Mouse (Mus musculus): Measurements from ENCODE around the gene L3hypdh. TPM values are rescaled to one million over a fixed set of nuclear protein-coding genes. Genes with fewer than 3 reads are reported as not detected.
A peak's percentile ranks its signal among the peaks of the same experiment; 100 is the strongest.

Gene L3hypdh
- total RNA-seq (2021) = 10 to 100 TPM; 11.0 to 26.1 TPM
- long read RNA-seq, experiment 1, transcript L3hypdh-201 (5 exons, 1,831 nt) = major isoform, 38 of 41 reads
- long read RNA-seq, experiment 1, partial matches to known transcripts = 1 of 41 reads
- long read RNA-seq, experiment 1, other reads (novel, unspliced or antisense) = 2 of 41 reads
- long read RNA-seq, experiment 2, transcript L3hypdh-201 (5 exons, 1,831 nt) = major isoform, 8 of 10 reads
- long read RNA-seq, experiment 2, partial matches to known transcripts = 1 of 10 reads
- long read RNA-seq, experiment 2, other reads (novel, unspliced or antisense) = 1 of 10 reads

DNA sequence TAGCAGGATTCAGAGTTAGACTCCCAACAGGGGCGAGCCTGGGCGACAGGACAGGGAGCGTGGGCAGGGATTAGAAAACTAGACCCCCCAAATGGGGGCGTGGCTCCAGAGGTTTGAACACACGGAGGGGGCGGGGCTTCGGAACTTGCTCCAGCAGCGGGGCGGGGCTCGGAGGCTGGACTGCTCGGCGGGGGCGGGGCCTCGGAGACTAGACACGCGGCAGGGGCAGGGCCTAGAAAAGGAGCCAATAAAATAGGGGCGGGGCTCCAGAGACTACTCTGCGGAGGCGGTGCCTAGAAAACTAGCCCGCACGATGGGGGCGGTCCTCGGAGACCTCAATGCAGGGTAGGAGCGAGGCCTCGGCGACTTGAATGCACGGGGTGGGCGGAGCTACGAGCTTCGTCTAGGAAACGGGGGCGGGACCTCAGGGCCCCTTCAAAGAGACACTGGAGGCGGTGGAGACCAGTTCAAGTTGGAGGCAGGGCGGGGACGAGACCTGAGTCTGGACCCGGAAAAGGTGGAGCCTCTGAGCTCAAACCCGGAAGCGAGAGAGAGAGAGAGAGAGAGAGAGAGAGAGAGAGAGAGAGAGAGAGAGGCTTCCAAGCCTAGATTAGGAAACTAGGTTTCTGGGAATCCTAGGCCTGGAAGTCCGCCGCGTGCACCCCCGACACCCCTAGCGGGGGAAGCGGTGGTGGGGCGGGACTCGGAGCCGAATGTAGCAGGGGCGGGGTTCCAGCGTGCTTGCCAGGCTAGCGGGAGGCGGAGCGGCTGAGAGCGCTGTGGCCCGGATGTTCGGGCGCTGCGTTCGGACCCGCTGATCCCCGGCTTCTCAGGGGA, at the start of gene L3hypdh, which contains the start of gene Jkamp:
Gene L3hypdh (minus strand): TSS at position 111 of the 837 bp plus-strand sequence.
Gene Jkamp (plus strand): TSS at position 261 of the 837 bp plus-strand sequence.
- DNase-seq = peak; percentile 100

DNA sequence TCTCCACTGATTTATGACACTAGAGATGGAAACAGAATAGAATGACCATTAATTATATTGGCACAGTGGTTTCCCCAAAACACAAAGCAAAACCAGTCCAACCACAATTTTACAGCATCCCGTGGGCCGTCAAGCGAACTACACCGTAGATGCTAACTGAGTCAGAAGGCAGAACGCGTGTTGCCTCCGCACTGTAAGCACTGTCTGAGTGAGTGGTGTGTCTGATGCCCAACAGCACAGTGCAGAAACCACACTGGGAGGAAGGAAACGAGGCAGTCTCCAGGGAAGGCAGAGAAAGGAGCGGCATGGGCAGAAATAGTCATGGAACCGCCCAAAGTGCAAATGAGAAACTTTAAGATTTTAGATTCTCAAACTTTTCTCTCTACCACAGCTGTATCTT, 44.0 kb upstream of the L3hypdh start:
- DNase-seq = no peak

DNA sequence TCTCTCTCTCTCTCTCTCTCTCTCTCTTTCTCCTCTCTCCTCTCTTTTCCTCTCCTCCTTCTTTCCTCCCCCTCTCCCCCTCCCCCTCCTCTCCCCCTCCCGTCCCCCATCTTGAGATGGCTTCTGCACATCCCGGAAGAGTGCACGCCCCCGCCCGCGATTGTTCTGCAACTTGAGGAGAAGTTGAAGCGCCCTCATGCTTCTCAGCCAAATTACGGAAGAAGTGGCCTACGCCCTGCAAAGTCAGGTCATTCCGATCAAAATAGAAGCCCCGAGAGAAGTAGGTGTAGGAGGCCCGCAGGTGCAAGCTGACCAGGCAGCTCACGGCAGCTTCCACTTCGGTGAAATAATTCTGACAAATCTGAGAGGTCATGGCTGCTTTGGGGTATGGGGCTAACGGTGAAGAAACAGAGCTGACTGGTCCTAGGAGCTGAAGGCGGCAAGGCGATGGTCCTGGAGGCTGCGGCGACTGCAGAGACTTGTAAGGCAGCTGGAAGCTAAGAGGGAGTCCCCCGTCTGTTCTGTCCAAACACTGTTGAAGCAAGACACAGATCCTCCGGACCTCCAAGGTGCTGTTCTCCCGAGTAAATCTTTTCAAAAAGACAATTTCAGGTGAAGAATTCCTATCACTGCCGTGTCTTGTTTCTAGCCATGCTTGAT, 30.6 kb upstream of the L3hypdh start:
- DNase-seq = no peak

DNA sequence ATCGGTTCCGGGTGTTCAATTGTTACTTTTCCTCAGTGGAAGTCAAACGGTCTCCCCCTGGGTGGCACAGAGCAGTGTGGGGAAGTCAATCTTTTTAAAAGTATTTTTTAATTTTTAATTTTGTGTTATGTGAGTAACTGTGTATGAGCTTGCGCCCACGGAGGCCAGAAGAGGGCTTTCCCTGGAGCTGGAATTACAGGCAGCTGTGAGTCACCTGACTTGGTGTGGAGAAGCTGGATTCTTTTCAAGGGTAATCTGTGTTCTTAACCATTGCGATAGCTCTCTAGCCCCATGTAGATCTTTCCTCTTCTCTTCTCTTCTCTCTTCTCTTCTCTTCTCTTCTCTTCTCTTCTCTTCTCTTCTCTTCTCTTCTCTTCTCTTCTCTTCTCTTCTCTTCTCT, 29.9 kb upstream of the L3hypdh start:
- DNase-seq = peak; percentile 26 to 43

DNA sequence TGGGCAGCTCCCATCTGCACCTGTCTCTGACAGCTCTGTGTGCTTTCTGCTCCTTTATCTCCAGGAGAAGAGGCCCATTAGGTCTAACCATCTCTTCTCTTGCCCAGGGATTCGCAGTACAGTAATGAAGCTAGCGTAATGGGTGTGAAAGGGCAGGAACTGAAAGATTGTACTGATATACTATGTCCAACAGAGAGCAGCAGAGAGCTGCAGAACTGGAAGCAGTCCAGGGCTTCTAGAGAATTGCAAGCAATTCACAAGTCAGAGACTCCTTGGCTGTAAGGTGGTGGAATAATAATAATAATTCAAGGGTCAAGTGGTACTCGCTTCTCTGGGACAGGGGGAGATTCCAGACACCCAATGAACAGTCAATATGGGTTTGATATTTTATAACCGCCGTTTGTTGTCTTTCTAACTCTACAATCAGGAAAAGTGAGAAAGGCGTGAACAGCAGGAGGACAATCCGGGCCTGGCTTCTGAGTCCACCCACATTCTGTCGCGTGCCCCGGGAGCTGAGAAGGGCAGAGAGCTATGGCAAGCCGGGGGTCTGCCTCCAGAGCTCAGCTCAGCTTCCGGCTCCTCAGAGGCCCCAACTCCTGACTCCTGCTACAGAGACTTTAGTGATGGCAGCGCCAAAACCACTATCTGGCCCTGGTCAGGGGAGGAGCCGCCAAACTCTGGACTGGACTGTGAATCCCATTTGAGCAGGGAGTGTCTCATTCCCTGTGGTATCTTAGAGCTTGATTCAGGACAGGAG, 19.5 kb upstream of the L3hypdh start:
- peak; percentile 55 to 78 for DNase-seq

DNA sequence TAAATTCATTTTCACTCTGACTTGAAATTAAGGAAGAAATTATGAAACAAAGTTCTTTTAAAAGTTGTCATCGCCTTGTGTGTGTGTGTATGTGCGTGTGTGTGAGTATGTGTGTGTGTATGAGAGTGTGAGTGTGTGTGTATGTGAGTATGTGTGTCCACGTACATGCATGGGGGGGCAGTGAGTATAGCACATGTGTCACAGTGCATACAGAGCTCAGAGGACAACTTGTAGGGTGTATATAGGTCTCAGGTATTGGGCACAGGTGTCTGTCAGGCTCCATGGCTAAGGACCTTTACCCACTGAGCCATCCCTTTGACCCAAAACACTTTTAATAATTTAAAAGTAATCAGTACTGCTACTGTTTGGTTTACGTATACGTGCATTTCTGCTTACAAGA, 18.8 kb upstream of the L3hypdh start:
- DNase-seq = no peak

DNA sequence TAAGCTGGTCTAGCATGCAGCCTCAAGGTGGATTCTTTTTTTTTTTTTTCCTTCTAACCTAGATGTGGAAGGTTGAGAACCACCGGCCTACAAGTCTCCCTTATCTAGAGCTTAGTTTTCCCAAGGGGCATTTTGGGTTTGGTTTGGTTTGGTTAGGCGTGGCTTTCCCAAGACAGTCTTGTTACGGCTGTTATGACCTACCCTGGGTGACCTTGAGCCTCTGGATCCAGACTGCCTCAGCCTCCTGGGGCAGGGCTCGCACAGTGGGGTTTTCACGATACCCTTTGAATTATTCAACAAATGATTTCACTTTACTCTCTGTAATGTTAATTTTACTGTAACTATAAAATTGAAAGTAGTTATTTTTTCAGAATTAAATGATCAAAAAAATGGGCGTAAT, 17.5 kb upstream of the L3hypdh start:
- no peak for DNase-seq

DNA sequence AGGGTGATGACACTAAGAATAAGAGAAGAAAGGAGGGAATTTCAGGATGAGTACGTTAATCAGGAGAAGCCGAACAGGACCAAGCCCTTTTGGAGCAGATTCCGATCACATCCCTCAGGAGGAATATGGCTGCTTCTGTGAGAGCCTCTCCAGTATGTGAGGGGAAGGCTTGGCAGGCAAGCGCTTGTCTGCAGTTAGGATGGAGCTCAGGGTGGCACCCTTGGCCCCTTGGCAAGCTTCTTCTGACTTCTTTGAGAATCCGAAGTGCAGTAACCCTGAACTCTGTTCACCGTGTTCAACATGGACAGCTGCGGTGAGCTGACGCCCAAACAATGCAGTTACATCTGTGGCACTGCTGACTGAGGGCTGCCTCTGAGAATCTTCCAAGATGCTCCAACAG, 11.7 kb upstream of the L3hypdh start:
- DNase-seq = no peak

DNA sequence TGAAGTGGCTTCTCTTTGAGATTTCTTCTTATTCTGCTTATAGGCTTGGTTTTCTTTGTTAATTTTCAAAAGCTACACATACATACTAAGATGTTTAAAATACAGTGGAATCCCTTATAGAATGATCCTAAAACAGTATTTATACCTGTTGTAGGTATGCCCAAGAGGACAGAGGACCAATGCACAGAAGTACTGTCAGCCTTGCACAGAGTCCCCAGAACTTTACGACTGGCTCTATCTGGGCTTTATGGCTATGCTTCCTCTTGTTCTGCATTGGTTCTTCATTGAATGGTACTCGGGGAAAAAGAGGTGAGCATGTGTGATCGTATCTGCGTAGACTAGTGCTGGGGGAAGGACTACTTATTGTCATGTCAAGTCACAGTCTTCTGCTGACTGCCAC, 4.6 kb upstream of the L3hypdh start:
- no peak for DNase-seq

DNA sequence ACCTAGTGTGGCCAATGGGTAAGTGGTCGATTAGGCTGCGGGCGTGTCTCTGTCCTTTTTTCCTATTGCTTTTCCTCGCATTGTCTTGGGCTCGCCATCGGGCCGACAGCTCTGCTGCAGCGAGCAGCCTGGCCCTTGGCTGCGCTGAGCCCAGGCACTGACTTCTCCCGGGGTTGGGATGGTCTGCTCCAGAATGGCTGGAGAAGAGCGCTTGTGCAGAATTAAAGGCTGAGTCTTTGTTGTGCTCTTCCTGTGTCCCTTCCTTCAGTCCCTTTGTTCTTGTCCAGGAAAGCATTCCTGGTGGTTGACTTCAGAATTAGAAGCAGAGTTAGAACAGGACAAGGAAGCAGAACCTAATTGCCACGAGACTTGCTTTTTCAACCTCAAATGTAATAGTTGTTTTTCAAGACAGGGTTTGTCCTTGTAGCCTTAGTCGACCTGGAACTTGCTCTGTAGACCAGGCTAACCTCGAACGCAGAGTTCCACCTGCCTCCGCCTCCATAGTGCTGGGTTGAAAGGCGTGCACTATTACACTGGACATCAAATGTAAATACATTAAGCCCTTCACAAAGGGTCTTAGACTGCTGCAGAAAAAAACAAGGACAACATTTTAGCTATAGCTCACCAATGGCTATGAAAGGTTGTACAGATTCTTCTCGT, 1.1 kb upstream of the L3hypdh start:
- DNase-seq = no peak

DNA sequence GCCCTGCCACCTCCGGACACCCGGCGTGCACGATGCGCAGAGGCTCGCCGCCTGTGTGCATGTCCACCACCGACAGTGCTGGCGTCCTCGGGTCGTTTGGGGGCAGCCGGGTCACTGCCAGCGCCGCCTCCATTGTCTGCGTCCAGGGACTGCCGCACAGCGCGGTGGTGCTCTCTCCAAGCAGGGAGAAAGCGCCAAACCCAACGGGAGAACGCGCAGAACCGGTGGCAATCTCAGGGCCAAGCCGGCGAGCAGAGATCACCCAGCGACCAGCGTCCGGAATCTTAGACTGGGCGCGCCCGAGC, 263 bp downstream of the L3hypdh start:
- DNase-seq = no peak

DNA sequence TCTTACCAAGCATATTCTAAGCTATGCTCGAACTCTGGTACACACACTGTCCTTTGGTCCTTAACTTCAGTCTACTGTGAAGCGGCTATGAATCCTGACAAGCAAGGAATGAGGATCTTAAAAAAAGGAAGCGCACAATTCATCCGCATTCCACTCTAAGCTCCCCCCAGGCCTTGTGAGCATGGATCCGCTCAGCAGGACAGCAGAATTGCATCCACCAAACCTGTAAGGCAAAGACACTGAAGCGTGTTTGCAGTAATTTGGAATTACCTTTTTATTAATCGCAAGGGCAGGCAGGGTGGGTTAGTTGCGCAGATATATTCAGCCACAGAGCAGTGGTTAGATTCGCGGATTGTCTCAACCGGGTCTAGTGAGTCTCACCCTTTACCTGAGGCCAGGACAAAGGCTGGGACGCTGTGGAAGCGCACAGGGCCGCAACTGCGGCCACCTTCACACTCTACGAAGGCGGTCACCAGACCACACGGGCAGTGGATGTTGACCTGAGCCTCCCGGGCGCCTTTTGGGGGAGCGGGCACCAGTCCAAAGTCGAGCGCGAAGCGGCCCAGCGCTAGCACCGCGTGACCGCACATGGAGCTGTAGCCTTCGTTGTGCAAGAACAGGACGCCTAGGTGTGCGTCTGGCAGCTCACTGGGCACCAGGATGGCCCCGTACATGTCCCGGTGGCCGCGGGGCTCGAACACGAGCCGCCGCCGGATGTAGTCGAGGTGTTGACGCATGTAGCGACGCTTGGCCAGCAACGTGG, 797 bp downstream of the L3hypdh start:
- DNase-seq = peak; percentile 64 to 80

DNA sequence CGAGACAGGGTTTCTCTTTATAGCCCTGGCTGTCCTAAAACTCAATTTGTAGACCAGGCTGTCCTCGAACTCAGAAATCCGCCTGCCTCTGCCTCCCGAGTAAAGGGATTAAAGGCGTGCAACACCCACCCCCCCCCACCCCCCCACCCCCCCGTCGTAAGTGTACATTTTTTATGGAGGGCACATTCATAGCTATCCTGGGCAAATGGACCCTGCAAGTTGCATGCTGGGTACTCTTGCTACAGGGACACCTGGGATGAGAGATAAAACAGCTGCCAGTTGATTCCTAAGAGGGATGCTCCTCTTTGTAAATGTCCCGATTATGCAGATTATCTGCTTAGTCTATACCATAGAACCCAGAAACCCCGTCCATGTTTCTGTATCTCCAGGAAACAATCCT, 2.0 kb downstream of the L3hypdh start:
- no peak for DNase-seq

DNA sequence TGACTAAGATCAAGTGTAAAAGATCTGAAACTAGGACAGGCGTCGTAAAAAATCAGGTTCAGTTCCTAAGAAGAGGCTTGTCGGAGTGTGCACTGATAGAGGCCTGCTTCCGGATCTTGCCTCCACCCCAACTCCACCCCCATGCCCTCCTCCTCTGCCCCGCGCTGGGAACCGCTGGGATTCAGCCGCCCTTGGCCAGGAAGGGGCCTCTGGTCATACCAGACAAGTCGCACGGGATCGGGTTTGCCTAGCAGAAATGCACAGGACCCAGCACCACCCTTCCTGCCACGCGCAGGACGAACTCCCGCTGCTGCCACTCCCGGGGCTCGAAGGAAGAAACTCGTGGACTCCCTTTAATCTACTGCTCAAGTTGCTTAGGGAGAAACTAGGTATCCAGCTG, 2.9 kb downstream of the L3hypdh start:
- DNase-seq = peak; percentile 61 to 66

DNA sequence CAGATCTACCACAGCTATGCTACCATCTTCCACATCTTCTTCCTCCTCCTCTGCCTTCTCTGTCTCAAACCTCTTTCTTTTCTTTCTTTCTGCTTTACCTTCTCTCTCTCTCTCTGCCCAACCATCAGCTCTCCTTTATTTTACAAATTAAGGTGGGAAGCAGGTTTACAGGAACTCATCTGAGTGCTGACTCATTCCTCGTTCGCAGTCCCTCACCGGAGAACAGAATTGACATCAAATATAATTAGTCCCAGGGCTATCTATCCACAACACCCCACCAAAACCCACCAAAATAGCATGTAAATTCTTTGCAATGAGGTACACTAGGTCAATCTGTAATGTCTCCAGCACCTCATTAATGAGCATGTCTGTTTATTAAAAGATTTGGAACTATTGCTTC, 3.3 kb downstream of the L3hypdh start:
- DNase-seq = no peak

DNA sequence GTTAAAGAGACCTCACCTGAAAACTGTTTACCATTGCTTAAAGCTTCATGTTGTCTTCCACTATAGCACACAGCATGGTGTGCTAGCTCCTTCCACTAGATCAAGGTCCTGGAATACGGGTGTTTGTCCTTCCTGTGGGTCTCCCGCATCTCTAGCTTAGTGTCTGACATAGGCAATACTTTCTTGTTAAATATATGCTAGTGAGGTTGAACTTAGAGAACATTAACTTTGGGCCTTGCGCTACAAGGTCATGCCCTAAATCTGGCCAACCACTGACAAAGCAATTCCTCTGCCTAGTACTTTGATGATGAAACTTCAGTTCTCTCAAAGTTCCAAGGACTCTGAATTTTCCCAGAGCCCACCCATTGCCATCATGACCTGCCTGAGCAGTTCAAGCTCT, 7.0 kb downstream of the L3hypdh start:
- peak in 1 of 2 experiments; percentile 29 for DNase-seq

DNA sequence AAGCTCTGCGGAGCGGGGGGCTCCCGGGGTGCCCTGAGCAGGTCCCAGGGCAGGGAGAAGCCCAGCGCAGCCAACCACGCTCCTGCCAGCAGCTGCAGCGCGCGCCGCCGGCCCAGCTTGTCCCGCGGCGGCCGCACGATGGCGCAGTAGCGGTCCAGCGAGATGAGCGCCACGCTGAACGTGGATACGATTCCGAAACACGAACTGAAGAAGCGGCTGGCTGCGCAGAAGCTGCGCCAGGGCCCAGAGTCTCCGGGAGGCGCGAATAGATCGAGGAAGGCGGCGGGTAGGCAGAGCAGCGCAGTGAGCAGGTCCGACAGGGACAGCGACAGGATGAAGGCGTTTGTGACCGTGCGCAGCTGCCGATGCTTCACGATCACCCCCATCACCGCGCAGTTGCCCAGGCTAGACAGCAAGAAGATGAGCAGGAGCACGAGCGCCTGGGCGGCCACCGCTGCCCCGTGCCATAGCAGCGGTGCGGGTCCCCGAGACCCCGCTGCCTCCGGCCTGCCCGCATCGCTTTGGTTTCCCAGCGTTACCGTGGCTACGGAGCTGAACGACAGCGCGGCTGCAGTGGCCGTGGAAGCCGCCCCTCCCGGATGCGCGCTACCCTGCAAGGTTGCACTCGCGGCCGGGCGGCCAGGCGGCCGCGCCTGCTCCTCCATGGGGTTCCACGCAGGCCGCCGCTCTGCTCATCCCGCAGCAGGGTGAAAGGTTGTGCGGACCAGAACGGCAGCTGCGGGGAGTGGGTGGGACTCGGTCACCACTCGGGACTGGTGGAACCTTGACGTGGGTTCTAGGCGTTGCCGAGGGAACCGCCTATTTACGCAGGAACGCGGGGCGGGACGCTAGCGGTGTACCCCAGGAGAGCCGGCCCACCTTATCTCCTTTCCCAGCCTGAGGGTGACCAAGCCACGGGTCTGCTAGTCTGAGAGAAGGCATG, 14.6 kb downstream of the L3hypdh start, which contains the start of gene Gpr135:
Gene Gpr135 (minus strand): TSS at position 799 of the 943 bp plus-strand sequence.
- peak; percentile 90 to 92 for DNase-seq

DNA sequence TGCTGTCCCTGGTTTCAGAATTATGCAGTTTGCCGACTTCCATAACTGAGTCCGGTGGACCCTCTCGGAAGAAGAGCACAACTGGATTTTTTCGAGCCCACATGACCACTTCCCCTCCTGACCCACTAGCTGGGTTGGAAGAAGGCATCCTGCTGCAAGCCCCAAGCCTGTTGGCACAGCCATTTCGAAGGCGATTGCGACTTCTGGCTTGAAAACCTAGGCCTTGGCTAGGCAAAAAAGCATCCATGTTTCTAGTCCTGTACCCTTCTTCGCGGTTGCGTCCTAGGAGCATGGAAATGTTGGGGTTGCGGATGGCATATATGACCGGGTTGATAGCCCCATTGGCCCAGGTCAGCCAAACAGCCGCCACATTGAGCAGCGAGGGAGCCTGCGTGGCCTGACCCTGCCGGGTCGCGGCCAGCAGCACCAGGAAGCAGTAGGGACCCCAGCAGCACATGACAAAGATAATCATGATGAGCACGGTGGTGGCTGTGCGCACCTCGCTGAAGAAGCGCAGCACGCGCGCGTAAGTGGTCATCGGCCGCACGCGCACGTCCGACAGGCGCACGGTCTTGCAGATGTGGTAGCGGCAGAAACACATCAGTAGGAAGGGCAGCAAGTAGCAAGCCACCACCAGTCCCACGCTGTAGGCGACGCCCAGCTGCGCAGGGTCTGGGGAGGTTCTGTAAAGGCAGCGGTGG, 15.5 kb downstream of the L3hypdh start:
- DNase-seq = no peak

DNA sequence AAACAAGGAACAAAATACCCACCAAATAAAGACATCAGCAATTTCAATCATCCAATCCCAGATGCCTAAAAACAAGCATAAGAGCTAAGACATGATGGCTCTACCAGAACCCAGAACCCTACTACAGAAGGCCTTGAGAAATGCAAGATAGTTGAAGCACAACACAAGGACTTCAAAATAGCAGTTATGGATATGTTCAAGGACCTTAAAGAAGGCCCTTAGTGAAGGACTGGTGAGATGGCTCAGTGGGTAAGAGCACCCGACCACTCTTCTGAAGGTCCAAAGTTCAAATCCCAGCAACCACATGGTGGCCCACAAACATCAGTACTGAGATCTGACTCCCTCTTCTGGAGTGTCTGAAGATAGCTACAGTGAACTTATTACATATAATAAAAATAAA, 27.5 kb downstream of the L3hypdh start:
- DNase-seq = no peak
